Mouse (Mus musculus): ENCODE measurements around the gene Nsfl1c. TPM values are rescaled to one million over a fixed set of nuclear protein-coding genes. Genes with fewer than 3 reads are reported as not detected.
"Not testable (repeated sequence)": the region's sequence is repeated elsewhere in the genome, so short reads cannot be mapped to it uniquely, and the experiment has no call there.

Gene Nsfl1c
- polyA plus RNA-seq (2015; fragmentation: Nextera tagmentation; extraction: Ambion mirVana) = 254 and 270 TPM in 2 replicates

DNA sequence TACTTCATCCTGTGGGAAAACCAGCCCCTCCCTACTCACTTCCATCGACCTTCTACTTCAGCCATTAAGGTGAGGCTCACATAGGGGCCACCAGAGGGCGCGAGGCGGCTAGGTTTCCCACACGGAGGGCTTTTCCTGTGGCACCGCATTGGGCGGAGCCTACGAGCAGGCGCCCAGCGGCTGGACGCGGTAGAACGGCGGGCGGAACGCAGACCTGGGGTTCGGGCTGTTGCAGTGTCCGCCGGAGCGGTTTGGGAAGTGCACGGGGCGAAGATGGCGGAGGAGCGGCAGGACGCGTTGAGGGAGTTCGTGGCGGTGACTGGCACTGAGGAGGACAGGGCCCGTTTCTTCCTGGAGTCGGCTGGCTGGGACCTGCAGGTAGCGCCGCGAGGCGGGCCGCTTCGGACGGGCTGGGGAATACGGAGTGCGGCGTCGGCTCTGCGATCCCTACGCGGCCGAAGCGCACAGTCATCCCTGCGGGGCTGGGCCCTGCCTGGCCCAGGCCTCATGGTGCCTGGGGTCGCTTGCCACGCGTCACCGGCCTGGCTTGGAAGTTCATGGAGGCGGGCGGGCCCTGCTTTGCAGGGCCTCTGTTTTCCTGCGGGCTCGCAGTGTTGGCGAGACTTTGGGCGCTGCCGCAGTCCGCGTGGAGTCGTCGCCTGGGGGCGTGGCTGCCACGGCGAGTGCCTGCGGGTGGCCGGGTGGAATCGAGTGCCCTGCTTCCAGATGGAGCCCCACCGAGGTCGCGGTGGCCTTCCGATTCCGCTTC is at the start of gene Nsfl1c:
TSS of gene Nsfl1c (plus strand) at position 148 of the 769 bp plus-strand sequence.
- Histone ChIP-seq H3K4me3 (replicated peaks) (peak within 1 kb of the TSS; percentile 95), H3K4me1 (peaks cover 34% of the 10 kb centered on the region), H3K9me3 (replicated peaks) (no peaks in the 10 kb centered on the region), H3K9ac (replicated peaks) (peak within 1 kb of the TSS; percentile 89), H3K36me3 (0 out of 2 replicates have a peak, but pooled peaks cover 12% of the 10 kb centered on the region), H3K27ac (replicated peaks) (peak within 1 kb of the TSS; percentile 79), H3K27me3 (replicated peaks) (no peaks in the 10 kb centered on the region), H3K4me2 (peak within 1 kb of the TSS; percentile 85)
- 1% methylated on average over 60 of the region's 73 CpGs for WGBS
- ATAC-seq (ENCODE audit: low FRiP score) = peak; percentile 100

DNA sequence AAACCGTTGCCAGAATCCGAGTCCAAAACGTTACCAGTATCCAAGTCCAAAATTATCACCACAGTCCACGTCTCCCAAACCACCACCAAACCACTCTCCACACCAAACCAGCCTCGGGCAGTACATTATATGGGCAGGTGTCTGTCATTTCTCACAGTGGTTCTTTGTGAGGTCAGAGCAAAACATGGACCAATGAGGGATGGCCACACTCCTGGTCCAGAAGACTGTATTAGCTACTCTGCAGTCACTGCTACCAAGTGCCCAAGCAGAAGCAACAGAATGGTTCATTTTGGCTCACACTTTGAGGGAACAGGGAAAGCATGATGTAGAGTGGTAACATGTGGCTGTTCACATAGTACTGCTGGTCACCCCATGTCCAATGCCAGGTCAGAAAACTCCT is 17.9 kb upstream of the Nsfl1c start, which contains the start of gene 4921509C19Rik:
TSS of gene 4921509C19Rik (minus strand) at position 101 of the 400 bp plus-strand sequence.
- H3K4me3 ChIP-seq (replicated peaks); H3K27ac ChIP-seq (replicated peaks); H3K36me3 ChIP-seq; H3K27me3 ChIP-seq (replicated peaks); H3K9ac ChIP-seq (replicated peaks); H3K9me3 ChIP-seq (replicated peaks); H3K4me2 ChIP-seq; H3K4me1 ChIP-seq; ATAC-seq (ENCODE audit: low FRiP score): not testable (repeated sequence)
- WGBS = 90% methylated on average over 5 of the region's 5 CpGs

DNA sequence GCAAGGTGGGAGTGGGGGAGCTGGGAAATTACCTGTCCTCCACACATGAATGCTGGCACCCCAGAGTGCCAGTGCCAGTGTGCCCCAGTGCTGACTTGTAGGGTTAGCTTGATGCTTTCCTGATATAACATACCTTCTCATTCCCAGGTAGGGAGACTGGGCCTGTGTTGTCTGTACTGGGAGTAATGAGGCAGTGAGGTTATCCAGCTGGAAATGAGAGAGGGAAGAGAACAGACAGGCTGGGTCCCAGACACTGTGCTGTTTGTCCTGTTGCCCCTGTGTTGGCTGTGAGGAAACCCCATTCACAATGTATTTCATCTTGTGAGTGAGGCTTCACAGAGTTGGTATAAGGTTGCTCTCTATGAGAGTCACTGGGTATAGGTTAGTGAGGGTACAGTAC is 7.5 kb upstream of the Nsfl1c start:
- no peaks in the 10 kb centered on the region for H3K9me3 ChIP-seq (replicated peaks)
- no peak for ATAC-seq (ENCODE audit: low FRiP score)
- H3K27me3 ChIP-seq (replicated peaks) = 0 out of 2 replicates have a peak, but pooled peaks cover 4% of the 10 kb centered on the region
- H3K4me2 ChIP-seq = no peak overlapping the region
- no peaks in the 10 kb centered on the region for H3K4me1 ChIP-seq
- no peaks in the 10 kb centered on the region for H3K36me3 ChIP-seq
- no peak overlapping the region for H3K9ac ChIP-seq (replicated peaks)
- H3K27ac ChIP-seq (replicated peaks) = no peak overlapping the region
- no peak overlapping the region for H3K4me3 ChIP-seq (replicated peaks)

DNA sequence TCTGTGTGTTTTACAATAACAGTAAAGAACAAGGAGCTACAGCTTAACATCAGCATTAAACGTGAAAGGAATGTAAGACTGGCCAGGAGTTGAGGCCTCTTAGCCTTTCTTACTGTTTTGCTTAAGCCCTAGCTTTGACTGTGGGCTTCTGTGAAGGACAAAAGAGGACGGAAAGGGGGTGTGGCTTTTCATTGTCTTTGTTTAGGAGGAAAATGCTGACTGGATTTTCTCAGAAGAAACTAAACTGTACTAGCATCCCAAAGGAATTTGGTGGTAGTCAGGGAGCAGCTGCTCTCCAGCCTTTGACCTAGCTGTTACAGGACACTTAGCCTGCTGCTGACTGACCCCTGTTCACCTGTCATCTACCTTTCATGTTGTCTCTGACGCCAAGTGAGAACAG is 4.4 kb downstream of the Nsfl1c start:
- ATAC-seq (ENCODE audit: low FRiP score) = no peak
- Histone ChIP-seq H3K4me1 (peaks cover 34% of the 10 kb centered on the region), H3K4me3 (replicated peaks) (no peak overlapping the region), H3K9ac (replicated peaks) (no peak overlapping the region), H3K9me3 (replicated peaks) (no peaks in the 10 kb centered on the region), H3K27ac (replicated peaks) (no peak overlapping the region), H3K27me3 (replicated peaks) (no peaks in the 10 kb centered on the region), H3K36me3 (peaks cover 48% of the 10 kb centered on the region), H3K4me2 (no peak overlapping the region)
- 48% methylated on average over 3 of the region's 3 CpGs for WGBS

DNA sequence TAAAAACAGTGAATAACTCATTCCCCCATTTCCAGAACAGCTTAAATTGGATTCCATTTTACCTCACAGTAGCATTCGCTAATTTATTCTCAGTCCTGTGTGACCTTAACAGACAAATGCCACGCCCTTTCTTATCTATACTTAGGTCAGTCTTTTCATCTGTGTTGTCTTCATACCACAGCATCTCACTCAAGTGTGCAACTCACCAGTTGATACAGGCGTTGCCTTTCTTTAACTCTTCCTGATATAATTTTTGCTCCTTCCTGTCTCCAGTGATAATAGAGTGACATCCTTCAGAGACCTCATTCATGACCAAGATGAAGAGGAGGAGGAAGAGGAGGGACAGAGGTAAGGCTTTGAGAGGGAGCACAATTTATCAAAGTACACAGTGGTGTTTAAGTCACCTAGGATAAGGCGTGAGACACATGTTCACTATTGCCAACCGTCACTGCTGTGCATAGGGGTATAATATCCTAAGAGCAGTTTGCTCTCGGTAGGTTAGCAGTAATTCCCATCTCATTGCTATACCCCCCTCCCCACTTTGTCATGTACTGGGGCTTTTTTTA is 6.5 kb downstream of the Nsfl1c start:
- H3K4me2 ChIP-seq = no peak overlapping the region
- no peak for ATAC-seq (ENCODE audit: low FRiP score)
- H3K9me3 ChIP-seq (replicated peaks) = no peaks in the 10 kb centered on the region
- H3K27me3 ChIP-seq (replicated peaks) = no peaks in the 10 kb centered on the region
- peaks cover 25% of the 10 kb centered on the region for H3K4me1 ChIP-seq
- no peak overlapping the region for H3K9ac ChIP-seq (replicated peaks)
- peaks cover 67% of the 10 kb centered on the region for H3K36me3 ChIP-seq
- H3K27ac ChIP-seq (replicated peaks) = no peak overlapping the region
- no peak overlapping the region for H3K4me3 ChIP-seq (replicated peaks)
- WGBS = 96% methylated on average over 6 of the region's 6 CpGs

DNA sequence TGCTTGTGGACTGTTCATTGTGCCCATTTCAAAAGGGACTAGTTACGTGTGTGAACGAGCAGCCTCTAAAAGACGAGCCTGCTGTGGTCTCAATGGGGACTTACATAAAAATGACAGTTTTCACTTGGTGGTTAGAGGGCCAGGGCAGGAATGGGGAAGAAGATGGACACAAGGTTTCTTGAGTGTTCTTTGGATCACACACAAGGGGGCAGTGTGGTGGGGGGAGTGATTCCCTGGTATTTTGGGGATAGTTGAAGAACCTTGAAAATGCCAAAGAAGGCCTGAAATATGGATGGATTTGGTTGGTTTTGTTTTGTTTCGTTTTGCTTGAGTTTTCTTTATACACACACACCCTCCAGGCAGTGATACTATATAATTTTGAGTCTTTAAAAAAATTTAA is 10.2 kb downstream of the Nsfl1c start:
- H3K27me3 ChIP-seq (replicated peaks) = no peaks in the 10 kb centered on the region
- 80% methylated on average over 4 of the region's 4 CpGs for WGBS
- H3K27ac ChIP-seq (replicated peaks) = no peak overlapping the region
- no peaks in the 10 kb centered on the region for H3K4me1 ChIP-seq
- H3K4me3 ChIP-seq (replicated peaks) = no peak overlapping the region
- no peaks in the 10 kb centered on the region for H3K9me3 ChIP-seq (replicated peaks)
- peaks cover 88% of the 10 kb centered on the region for H3K36me3 ChIP-seq
- no peak overlapping the region for H3K9ac ChIP-seq (replicated peaks)
- no peak overlapping the region for H3K4me2 ChIP-seq
- no peak for ATAC-seq (ENCODE audit: low FRiP score)

DNA sequence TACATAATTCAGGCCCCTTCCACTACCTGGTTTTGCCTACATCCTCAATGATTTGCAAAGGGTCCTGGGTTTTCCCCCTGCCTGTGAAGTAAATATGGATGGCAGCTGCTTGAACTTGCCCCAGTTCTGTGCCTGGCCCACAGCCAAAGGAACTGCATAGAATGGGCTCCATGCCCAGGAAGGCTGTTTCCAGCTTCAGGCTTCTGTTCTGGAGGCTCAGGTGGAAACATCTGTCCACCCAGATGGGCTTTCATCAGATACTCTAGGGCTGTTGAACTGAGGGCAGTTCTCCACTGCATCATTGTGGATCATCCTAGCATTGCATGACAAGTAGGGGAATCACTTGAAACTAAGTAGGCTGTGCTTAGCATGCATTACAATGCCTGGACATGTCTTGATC is 18.2 kb downstream of the Nsfl1c start:
- H3K9me3 ChIP-seq (replicated peaks) = no peaks in the 10 kb centered on the region
- H3K36me3 ChIP-seq = peaks cover 81% of the 10 kb centered on the region
- H3K4me3 ChIP-seq (replicated peaks) = no peak overlapping the region
- no peaks in the 10 kb centered on the region for H3K27me3 ChIP-seq (replicated peaks)
- peaks cover 10% of the 10 kb centered on the region for H3K4me1 ChIP-seq
- no peak overlapping the region for H3K9ac ChIP-seq (replicated peaks)
- H3K27ac ChIP-seq (replicated peaks) = no peak overlapping the region
- ATAC-seq (ENCODE audit: low FRiP score) = no peak
- no peak overlapping the region for H3K4me2 ChIP-seq

DNA sequence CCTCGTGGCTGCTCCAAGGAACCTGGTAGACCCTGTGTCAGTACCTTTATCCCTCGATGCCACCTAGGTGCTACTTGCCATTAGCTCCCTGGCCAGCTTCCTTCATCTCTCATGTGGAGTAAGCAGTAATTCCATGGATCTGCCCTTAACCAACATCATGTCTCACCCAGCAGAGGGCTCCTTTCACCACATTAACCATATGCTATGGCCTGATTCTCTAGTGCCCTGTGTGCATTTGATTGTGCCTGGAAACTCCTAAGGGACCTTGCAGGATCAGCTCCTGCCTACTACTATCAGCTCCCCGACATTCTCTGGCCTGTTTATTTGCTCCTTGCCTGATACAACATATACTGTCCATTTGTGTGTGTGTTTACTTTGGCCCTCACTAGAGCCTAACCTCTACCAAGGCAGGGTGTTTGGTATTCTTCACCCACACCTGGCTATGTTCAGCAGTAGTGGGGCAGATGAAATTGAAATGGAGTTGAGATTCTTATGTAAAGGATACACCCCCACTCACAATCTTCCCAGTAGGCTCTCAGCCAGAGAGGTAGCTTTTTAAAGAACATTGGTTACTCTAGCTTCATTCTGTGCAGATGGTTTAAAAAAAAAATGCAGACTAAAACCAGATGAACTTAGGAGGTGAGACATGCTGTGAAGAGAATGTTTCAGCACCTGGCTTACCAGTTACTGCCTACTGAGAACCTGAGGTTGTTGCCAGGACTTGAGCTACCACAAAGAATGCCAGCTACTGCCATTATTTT is 19.7 kb downstream of the Nsfl1c start:
- ATAC-seq (ENCODE audit: low FRiP score) = no peak; the same call in 1 of the 2 replicates
- no peak overlapping the region for H3K4me2 ChIP-seq
- no peaks in the 10 kb centered on the region for H3K9me3 ChIP-seq (replicated peaks)
- H3K4me1 ChIP-seq = peaks cover 10% of the 10 kb centered on the region
- WGBS = 87% methylated on average over 3 of the region's 3 CpGs
- H3K36me3 ChIP-seq = peaks cover 69% of the 10 kb centered on the region
- H3K9ac ChIP-seq (replicated peaks) = no peak overlapping the region
- H3K27me3 ChIP-seq (replicated peaks) = no peaks in the 10 kb centered on the region
- no peak overlapping the region for H3K4me3 ChIP-seq (replicated peaks)
- no peak overlapping the region for H3K27ac ChIP-seq (replicated peaks)

DNA sequence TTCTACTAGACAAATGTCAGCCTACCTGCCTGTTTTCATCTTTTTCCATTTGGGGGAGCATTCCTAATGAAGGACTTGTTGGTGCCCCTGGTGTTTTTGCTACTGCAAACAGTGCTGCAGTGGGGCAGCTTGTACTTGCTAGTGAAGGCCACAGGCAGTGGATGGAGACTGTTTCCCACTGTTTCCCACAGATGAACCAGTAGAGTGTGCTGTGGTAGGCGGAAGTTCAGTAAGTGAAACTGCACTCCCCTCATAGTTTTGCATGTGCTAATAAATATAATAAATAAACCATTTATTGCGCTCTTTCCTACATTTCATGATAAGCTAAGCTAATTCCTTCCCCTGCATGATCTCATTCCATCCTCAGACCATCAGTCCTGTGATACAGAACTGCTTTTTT is 25.0 kb downstream of the Nsfl1c start:
- Histone ChIP-seq H3K9me3 (replicated peaks) (no peaks in the 10 kb centered on the region), H3K9ac (replicated peaks) (no peak overlapping the region), H3K4me3 (replicated peaks) (no peak overlapping the region), H3K27ac (replicated peaks) (no peak overlapping the region), H3K27me3 (replicated peaks) (no peaks in the 10 kb centered on the region), H3K36me3 (peaks cover 44% of the 10 kb centered on the region), H3K4me2 (no peak overlapping the region), H3K4me1 (no peaks in the 10 kb centered on the region)
- 96% methylated on average over 2 of the region's 2 CpGs for WGBS
- ATAC-seq (ENCODE audit: low FRiP score) = no peak

DNA sequence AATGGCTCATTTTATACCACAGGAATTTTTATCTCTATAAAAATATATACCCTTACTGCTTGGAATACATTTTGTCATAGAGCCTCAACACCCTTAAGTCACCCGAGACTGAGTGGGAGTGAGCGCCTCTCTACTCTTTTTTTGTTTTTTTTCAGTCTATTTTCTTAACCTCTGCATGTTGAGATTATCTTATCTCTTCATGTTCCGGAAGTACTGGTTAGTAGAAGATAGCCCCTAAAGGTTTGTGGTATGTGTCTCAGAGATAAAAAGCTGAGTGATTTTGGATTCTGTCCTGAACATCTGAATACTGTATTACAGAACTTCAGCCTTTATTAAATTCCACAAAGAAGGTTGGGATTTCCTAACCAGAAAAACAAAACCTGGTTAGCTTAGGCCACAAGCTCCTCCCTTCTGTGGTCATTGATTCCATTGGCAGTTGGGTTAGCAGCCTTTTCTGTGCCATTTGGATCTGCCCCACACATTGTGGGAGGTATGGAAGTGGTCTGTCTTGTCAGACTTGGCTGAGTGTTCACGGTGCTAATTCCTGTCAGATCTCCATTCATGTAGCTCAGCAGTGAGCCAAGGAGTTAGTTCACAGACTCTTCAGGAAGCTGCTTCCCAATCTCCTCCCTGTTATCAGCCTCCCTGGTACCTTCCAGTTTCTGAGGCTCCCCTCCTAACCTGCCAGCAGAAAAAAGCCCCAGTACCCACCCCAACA is 30.5 kb downstream of the Nsfl1c start:
- no peak overlapping the region for H3K9ac ChIP-seq (replicated peaks)
- H3K4me1 ChIP-seq = no peaks in the 10 kb centered on the region
- no peaks in the 10 kb centered on the region for H3K27me3 ChIP-seq (replicated peaks)
- no peak overlapping the region for H3K27ac ChIP-seq (replicated peaks)
- H3K4me2 ChIP-seq = no peak overlapping the region
- H3K36me3 ChIP-seq = peaks cover 23% of the 10 kb centered on the region
- H3K4me3 ChIP-seq (replicated peaks) = no peak overlapping the region
- no peaks in the 10 kb centered on the region for H3K9me3 ChIP-seq (replicated peaks)
- no peak for ATAC-seq (ENCODE audit: low FRiP score)
- 81% methylated on average over 4 of the region's 4 CpGs for WGBS

DNA sequence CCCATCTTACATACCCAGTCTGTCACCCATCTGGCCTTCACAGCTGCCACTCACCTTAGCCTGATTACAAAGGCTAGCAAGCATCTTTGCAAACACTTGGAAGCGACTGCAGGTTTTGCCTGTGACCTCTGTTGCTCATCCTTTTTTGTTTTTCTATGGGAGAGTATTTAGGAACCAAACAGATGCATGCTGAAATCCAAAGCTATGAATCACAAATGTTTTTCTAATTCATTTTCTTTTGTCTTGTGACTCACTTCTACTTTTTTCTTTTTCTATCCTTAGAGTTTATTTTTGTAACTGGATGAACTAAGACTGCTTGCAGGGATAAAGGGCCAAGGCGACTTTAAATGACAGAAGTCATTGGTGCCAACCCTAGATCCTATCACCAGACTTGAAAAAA is 31.5 kb downstream of the Nsfl1c start:
- WGBS = 79% methylated on average over 2 of the region's 2 CpGs
- Histone ChIP-seq H3K27ac (replicated peaks) (no peak overlapping the region), H3K4me3 (replicated peaks) (no peak overlapping the region), H3K4me1 (no peaks in the 10 kb centered on the region), H3K36me3 (peaks cover 13% of the 10 kb centered on the region), H3K4me2 (no peak overlapping the region), H3K9ac (replicated peaks) (no peak overlapping the region), H3K27me3 (replicated peaks) (no peaks in the 10 kb centered on the region), H3K9me3 (replicated peaks) (no peaks in the 10 kb centered on the region)
- ATAC-seq (ENCODE audit: low FRiP score) = no peak
